Mouse (Mus musculus) lung, embryonic 14.5 days (tissue): Measurements from ENCODE around the gene Nenf. TPM values are rescaled to one million over a fixed set of nuclear protein-coding genes. Genes with fewer than 3 reads are reported as not detected.

Experiments used
- ATAC-seq: fragments of 200-750 bp; cut with Nextera tagmentation; 2 replicates; pipeline ENCODE4 v1.8.0; 2017; ENCODE audit warnings: mild to moderate bottlenecking, moderate TSS enrichment, moderate library complexity; ENCODE audit not compliant: insufficient read depth
- DNase-seq: peaks from one replicate; pipeline ENCODE4 v3.0.0-alpha.2; 2015
- H3K27ac ChIP-seq: fragments of 300-500 bp; sonication (generic); 2 replicates; pipeline ENCODE4 v1.5.1; 2014; ENCODE audit warnings: low read depth, mild to moderate bottlenecking, moderate library complexity
- H3K27me3 ChIP-seq: fragments of 300-500 bp; sonication (generic); 2 replicates; pipeline ENCODE4 v1.6.1; 2014; ENCODE audit warnings: low read length, control low read depth; ENCODE audit not compliant: insufficient read depth
- H3K36me3 ChIP-seq: fragments of 300-500 bp; sonication (generic); 2 replicates; pipeline ENCODE4 v1.6.1; 2014; ENCODE audit warnings: control low read depth; ENCODE audit not compliant: insufficient read depth
- H3K4me1 ChIP-seq: fragments of 300-500 bp; sonication (generic); 2 replicates; pipeline ENCODE4 v1.6.1; 2014; ENCODE audit warnings: antibody characterized with exemption, control low read depth; ENCODE audit not compliant: insufficient read depth
- H3K4me2 ChIP-seq: fragments of 300-500 bp; sonication (generic); 2 replicates; pipeline ENCODE4 v1.6.1; 2014; ENCODE audit warnings: mild to moderate bottlenecking
- H3K4me3 ChIP-seq: fragments of 300-500 bp; sonication (generic); 2 replicates; pipeline ENCODE4 v1.5.1; 2014; ENCODE audit warnings: low read depth, low read length
- H3K9ac ChIP-seq: fragments of 300-500 bp; sonication (generic); 2 replicates; pipeline ENCODE4 v1.6.1; 2014
- H3K9me3 ChIP-seq: fragments of 300-500 bp; sonication (generic); 2 replicates; pipeline ENCODE4 v1.6.1; 2016; ENCODE audit warnings: low read depth, low read length, control low read depth
- CTCF ChIP-seq: IDR thresholded peaks from 2 replicates; pipeline ENCODE4 v1.5.1; 2016; ENCODE audit warnings: antibody characterized with exemption, low read depth
- WGBS: fragments of 180-500 bp; shearing (Covaris S2); extraction: QIAGEN DNeasy Blood & Tissue Kit; methylation state at CpG from one replicate; pipeline ENCODE4 v1.1.7; 2014; 5-methylcytosine and 5-hydroxymethylcytosine counted together
- polyA plus RNA-seq: library from polyadenylated mRNA; unstranded; fragments of >200 nt; fragmentation: Nextera tagmentation; extraction: Ambion mirVana; gene quantifications from 2 replicates; pipeline ENCODE4 v1.2.1, GENCODE M21; 2014

Gene Nenf
- polyA plus RNA-seq, 1 experiment from 2014 or later, result 117 TPM

DNA sequence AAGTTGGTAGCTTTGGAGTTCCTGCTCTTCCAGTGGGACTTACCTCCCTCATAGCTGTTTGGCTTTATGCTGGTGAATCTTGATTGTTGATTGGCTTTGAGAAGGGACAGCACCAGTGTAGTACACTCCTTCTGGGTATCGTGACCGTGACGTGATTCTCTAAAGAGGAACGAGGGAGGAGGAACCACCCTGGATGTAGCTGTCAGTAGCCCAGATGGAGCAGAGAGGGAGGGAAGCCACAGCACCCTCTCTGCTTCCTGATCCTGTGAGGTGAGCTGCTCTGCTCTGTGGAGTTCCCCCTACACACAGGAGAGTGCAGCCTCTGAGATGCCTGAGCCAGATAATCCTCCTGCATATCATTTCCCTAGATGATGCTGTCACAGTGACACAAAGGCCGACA lies 16.5 kb upstream of the Nenf start:
- Histone ChIP-seq H3K9me3 (no peaks in the 10 kb centered on the region), H3K4me1 (no peaks in the 10 kb centered on the region), H3K9ac (no peak overlapping the region), H3K36me3 (peaks cover 41% of the 10 kb centered on the region), H3K27me3 (no peaks in the 10 kb centered on the region), H3K27ac (no peak overlapping the region), H3K4me3 (no peak overlapping the region), H3K4me2 (no peak overlapping the region)
- no peak for TF ChIP-seq CTCF
- 78% methylated on average over 5 of the region's 5 CpGs for WGBS
- ATAC-seq (no peak), DNase-seq (no peak)

- 84% methylated on average over 4 of the region's 4 CpGs for WGBS
- H3K27ac ChIP-seq, result no peak overlapping the region
- ATAC-seq, result no peak
- peaks cover 24% of the 10 kb centered on the region; the same call in 1 of the 2 replicates for H3K36me3 ChIP-seq
- H3K9me3 ChIP-seq, result no peaks in the 10 kb centered on the region
- TF ChIP-seq CTCF, result no peak
- no peak overlapping the region for H3K4me2 ChIP-seq
- DNase-seq, result no peak
- H3K27me3 ChIP-seq, result no peaks in the 10 kb centered on the region
- H3K9ac ChIP-seq, result no peak overlapping the region
- no peak overlapping the region for H3K4me3 ChIP-seq
- H3K4me1 ChIP-seq, result peaks cover 12% of the 10 kb centered on the region; the same call in 1 of the 2 replicates
Measured at GRCm38 (mm10) chr1:191330356-191330755, 12.4 kb upstream of the Nenf start.

DNA sequence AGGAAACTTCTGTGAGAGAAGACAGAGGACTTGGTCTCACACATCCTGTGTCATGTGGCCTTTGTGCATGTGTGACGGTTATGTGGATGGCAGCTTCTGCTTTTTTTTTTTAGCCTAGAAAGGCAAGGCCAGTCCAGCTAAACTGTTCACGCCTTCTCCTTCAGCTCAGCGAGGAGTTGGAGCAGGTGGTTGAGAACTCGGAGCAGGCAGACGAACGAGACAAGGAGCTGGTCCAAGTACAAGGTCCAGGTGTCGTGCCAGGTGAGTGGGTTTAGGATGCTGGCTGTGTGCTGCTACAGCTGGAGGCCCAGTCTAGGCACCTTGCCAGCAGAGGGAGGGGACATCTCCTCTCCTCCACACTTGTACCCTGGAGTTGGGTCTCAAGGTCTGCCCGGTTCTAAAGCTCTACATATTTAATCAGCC lies 10.0 kb upstream of the Nenf start:
- ATAC-seq, result no peak
- H3K9me3 ChIP-seq, result no peaks in the 10 kb centered on the region
- no peaks in the 10 kb centered on the region for H3K27me3 ChIP-seq
- peaks cover 20% of the 10 kb centered on the region; the same call in 1 of the 2 replicates for H3K36me3 ChIP-seq
- H3K27ac ChIP-seq, result no peak overlapping the region
- H3K4me2 ChIP-seq, result peak overlapping the region; percentile 12; the same call in 1 of the 2 replicates
- H3K4me3 ChIP-seq, result no peak overlapping the region
- H3K4me1 ChIP-seq, result peaks cover 12% of the 10 kb centered on the region; the same call in 1 of the 2 replicates
- 61% methylated on average over 8 of the region's 8 CpGs for WGBS
- DNase-seq, result no peak
- H3K9ac ChIP-seq, result no peak overlapping the region
- TF ChIP-seq CTCF, result no peak

DNA sequence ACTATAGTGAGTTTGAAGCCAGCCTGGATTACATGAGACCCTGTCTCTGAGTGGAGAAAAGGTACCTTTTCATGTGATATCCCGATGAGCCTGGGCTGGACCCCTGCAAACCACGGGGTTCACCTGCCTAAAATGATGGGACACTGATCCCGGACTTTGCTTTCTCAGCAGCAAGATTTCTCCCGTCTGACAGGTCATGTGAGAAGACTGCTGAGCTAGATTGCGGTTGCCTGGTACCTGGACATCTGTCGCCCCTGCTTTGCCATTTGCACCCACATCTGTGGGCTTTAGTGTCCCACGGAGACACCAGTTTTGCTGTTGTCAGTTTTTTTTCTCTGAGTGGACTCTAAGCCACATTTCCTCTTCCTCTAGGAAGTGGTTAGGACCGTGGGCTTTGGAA lies 9.3 kb upstream of the Nenf start:
- Histone ChIP-seq H3K36me3 (peaks cover 13% of the 10 kb centered on the region; the same call in 1 of the 2 replicates), H3K27ac (no peak overlapping the region), H3K9me3 (no peaks in the 10 kb centered on the region), H3K4me1 (peaks cover 12% of the 10 kb centered on the region; the same call in 1 of the 2 replicates), H3K27me3 (no peaks in the 10 kb centered on the region), H3K4me3 (peak overlapping the region; percentile 83; the same call in 1 of the 2 replicates), H3K4me2 (peak overlapping the region; percentile 96), H3K9ac (no peak overlapping the region)
- WGBS, result 79% methylated on average over 8 of the region's 8 CpGs
- no peak for DNase-seq
- no peak for ATAC-seq
- TF ChIP-seq CTCF, result no peak

- WGBS, result under 1% methylated on average over 34 of the region's 35 CpGs
- H3K9ac ChIP-seq, result peak overlapping the region; percentile 81
- H3K4me1 ChIP-seq, result peaks cover 12% of the 10 kb centered on the region; the same call in 1 of the 2 replicates
- peak overlapping the region; percentile 75; the same call in 1 of the 2 replicates for H3K27ac ChIP-seq
- no peaks in the 10 kb centered on the region for H3K9me3 ChIP-seq
- peak overlapping the region; percentile 83 for H3K4me3 ChIP-seq
- peak; percentile 62 for DNase-seq
- peak; percentile 79 for ATAC-seq
- peak overlapping the region; percentile 96 for H3K4me2 ChIP-seq
- peaks cover 8% of the 10 kb centered on the region; the same call in 1 of the 2 replicates for H3K36me3 ChIP-seq
- no peak for TF ChIP-seq CTCF
- no peaks in the 10 kb centered on the region for H3K27me3 ChIP-seq
Measured at GRCm38 (mm10) chr1:191326233-191326882, 8.4 kb upstream of the Nenf start.

GRCm38 (mm10) chr1:191325726-191326232 lies 7.8 kb upstream of the Nenf start, which contains the start of gene Tmem206:
TSS of gene Tmem206 (plus strand) at chr1:191325912.
- H3K36me3 ChIP-seq, result peaks cover 5% of the 10 kb centered on the region; the same call in 1 of the 2 replicates
- TF ChIP-seq CTCF, result no peak; the same call in 1 of the 2 replicates
- H3K9me3 ChIP-seq, result no peaks in the 10 kb centered on the region
- no peaks in the 10 kb centered on the region for H3K27me3 ChIP-seq
- ATAC-seq, result peak; percentile 96
- DNase-seq, result peak; percentile 99
- under 1% methylated on average over 42 of the region's 42 CpGs for WGBS
- peak within 1 kb of the TSS; percentile 81 for H3K9ac ChIP-seq
- H3K4me2 ChIP-seq, result peak within 1 kb of the TSS; percentile 96
- peak within 1 kb of the TSS; percentile 75; the same call in 1 of the 2 replicates for H3K27ac ChIP-seq
- peak within 1 kb of the TSS; percentile 83 for H3K4me3 ChIP-seq
- peaks cover 12% of the 10 kb centered on the region; the same call in 1 of the 2 replicates for H3K4me1 ChIP-seq
